Mouse (Mus musculus) B cell, adult 67 days (primary cell): ENCODE data around the gene Cox7c. TPM values are rescaled to one million over a fixed set of nuclear protein-coding genes. Genes with fewer than 3 reads are reported as not detected.

Source experiments
- total RNA-seq, 2 experiments: library from RNA; stranded (reverse); gene quantifications; 4 replicates each; pipeline ENCODE4 v1.2.4; 2023

The Cox7c gene
- 100 to 1,000 TPM; 154 to 172 TPM for total RNA-seq

DNA sequence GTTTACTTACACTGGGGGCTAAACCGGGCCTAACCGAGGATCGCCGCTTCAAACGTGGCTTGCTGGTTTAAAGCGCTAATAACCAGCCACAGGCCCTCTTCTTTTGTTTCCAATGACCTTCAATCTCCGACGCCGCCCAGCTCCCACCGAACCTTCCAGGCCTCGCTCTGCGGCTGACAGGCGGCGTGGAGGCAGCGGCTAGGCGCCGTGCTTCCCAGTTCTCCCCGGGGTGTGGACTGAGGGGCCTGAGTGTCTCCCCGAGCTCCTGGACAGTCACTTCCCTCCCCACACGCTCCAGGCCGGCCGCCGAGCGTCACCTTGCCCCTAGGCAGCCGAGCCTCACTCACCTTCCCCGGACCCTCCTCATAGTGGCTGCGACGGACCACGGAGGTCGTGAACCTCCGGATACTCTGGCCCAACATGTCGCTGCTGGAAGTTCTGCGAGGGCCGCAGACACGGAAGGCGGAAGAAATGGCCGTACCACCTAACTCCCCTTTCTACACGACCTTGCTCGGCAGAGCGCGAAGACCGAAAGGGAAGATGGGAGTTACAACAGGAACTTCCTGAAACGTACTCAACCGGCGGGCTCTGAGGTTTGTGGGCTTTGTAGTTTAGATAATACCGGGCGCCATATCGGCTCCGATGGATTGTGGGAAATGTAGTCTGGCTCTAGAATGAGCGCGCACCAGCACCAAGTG, at the start of gene Cox7c:
Gene Cox7c (minus strand): TSS at position 651 of the 698 bp plus-strand sequence.

